Mouse (Mus musculus) megakaryocyte progenitor cell, adult 5-6 weeks (primary cell): ENCODE data around the gene Cfap126. TPM values are rescaled to one million over a fixed set of nuclear protein-coding genes. Genes with fewer than 3 reads are reported as not detected.
"Not testable (repeated sequence)": the region's sequence is repeated elsewhere in the genome, so short reads cannot be mapped to it uniquely, and the experiment has no call there.

Experiments
- ATAC-seq: replicated peaks from 2 replicates; pipeline ENCODE4 v1.8.0; 2016; ENCODE audit warnings: mild to moderate bottlenecking, moderate TSS enrichment, inconsistent platforms; ENCODE audit not compliant: poor library complexity
- total RNA-seq, 2 experiments: library from RNA; stranded (forward) in 1 of 2; stranded (reverse) in 1 of 2; fragments of 157-497, 149-512 nt in 1 of 2; fragments of 200-1000 nt in 1 of 2; gene quantifications; 2 replicates each; pipeline versions ENCODE4 v1.2.3 to v1.2.4; 2015 to 2017

Cfap126 gene
- total RNA-seq, 2 experiments from 2014 or later = 1.0 to 4.2 TPM

DNA sequence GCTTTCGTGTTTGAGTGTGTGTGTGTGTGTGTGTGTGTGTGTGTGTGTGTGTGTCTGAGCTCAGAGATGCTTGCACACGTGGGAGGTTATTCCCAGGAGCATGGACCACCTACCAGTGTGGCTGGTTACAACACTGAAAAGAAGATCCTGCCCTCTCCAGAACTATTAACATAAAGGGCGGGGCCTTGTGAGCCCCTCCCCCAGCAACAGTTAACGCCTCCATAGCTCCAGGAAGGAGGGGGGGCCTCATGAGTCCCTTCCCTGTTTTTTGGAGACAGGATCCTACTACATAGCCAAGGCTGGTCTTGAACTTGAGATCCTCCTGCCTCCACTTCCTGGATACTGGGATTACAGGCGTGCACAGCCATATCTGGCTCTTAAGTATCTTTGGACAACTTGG is 8.1 kb downstream of the Cfap126 start:
- ATAC-seq = peak; percentile 6; the same call in 1 of the 2 replicates

DNA sequence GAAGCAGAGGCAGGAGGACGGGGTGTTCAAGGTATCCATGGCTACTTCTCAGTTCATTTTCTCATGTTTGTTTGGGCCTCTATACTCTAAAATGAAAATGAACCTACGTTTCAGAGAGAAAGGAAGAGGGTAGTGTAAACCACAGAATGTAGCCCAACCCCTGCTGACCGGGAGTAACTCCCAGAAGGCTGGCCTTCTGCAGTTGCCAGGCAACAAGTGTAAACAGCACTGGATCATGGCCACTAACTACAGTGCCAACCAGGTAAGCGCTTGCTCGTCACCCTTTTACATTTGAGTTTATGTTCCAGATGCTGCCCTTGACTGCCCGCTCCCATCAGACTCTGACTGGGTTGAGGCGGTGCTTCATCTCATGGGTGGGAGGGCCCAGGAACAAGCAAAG is 9.2 kb downstream of the Cfap126 start:
- peak; percentile 72 for ATAC-seq

DNA sequence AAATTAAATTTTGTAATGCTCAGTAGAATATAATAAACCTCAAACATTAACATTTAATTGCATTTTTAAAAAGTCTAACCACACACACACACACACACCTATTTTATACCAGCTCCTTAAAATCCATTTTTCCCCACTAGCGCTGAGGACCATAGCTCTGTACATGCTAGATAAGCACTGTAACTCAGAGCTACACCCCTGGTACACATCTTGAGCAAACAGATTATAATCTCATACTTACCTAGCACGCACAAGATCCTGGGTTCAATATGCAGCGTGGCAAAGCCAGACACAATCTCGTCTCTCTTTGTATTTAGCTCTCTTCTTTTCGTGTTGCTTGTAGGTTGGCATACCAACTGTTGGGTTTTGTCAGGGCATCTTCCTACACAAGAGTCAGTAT is 10.7 kb downstream of the Cfap126 start:
- ATAC-seq = peak; percentile 76

DNA sequence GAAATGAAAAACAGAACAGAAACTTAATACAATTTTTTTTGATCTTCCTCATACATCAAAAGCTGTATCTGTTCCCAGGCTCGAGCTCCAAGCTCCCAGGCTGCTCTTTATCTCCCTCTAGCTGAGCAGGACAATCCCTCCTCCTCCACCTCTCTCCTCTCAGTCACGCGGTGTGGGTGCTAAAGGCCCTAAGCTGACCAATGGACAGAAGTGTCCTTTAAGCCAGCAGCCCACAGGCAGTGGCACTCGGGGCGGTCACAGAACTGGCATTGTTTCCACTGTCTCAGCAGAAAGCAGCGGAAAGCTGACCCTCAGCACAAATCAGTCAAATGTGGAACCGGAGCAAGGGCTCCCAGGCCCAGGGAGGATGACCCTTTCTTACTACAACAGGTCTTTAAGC is 15.5 kb downstream of the Cfap126 start:
- ATAC-seq = no peak

DNA sequence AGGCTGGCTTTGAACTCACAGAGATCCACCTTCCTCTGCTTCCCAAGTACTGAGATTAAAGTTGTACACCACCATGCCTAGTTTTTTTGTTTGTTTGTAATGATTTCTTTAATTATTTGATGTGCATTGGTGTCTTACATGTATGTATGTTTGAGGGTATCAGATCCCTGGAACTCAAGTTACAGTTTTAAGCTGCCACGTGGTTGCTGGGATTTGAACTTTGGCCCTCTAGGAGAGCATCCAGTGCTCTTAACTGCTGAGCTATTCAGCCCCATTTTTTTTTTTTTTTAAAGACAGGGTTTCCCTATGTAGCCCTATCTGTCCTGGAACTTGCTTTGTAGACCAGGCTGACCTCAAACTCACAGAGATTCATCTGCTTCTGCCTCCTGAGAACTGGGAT is 17.3 kb downstream of the Cfap126 start:
- ATAC-seq = no peak

DNA sequence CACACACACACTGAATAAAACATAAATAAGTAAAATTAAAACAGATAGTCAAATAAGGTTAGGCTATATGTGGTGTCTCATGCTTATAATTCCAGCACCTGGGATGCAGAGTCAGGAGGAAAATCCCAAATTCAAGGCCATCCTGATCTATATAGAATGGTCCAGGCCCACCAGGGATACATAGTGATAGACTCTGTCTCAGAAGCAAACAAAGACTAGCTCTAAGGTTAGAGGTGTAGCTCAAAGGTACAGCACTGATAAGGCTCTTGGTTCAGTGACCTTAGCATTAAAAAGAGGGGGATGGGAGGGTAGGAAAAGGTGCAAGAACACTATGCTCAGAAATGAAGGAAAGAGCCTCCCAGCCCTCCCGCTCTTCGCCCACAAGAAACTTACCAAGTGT is 21.9 kb downstream of the Cfap126 start:
- no peak for ATAC-seq

DNA sequence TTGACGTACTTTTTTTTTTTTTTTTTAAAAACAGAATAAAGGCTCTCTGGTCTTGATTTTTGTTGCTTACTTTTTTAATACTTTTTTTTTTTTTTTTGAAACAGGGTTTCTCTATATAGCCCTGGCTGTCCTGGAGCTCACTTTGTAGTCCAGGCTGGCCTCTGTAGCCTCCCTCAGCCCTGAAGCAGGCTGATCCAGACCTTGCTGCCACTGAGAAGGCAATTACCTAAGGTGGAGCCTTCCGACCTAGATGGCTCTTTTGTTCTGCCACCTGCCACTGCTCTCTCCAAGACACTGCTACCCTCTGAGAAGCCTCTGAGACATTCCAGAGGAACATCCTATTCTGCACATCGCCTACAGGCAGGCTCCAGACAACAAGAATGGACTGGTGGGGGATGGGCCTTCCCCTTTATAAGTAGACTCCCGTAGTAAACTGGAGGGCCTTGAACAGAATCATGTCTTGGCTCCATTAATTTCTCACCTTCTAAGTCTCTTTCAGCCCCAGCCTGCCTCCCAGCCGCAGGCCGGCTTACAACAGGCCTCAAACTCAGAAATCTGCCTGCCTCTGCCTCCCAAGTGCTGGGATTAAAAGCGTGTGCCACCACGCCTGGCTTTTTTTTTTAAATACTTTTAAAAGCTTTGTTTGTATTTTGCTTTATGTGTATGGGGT is 23.9 kb downstream of the Cfap126 start:
- not testable (repeated sequence) for ATAC-seq

DNA sequence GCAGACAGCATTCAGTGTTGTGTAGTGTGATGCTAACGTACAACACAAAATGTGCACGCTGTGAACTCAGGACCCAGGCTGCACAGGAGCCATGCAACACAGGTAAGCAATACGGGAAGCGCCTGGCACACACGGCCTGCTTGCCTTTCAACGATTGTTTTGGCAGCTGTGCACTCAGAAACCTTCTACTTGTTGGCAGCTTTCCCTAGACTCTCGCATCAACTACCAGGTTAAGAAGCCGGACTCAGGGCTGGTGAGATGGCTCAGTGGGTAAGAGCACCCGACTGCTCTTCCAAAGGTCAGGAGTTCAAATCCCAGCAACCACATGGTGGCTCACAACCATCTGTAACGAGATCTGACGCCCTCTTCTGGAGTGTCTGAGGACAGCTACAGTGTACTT is 29.3 kb downstream of the Cfap126 start:
- ATAC-seq = not testable (repeated sequence)

DNA sequence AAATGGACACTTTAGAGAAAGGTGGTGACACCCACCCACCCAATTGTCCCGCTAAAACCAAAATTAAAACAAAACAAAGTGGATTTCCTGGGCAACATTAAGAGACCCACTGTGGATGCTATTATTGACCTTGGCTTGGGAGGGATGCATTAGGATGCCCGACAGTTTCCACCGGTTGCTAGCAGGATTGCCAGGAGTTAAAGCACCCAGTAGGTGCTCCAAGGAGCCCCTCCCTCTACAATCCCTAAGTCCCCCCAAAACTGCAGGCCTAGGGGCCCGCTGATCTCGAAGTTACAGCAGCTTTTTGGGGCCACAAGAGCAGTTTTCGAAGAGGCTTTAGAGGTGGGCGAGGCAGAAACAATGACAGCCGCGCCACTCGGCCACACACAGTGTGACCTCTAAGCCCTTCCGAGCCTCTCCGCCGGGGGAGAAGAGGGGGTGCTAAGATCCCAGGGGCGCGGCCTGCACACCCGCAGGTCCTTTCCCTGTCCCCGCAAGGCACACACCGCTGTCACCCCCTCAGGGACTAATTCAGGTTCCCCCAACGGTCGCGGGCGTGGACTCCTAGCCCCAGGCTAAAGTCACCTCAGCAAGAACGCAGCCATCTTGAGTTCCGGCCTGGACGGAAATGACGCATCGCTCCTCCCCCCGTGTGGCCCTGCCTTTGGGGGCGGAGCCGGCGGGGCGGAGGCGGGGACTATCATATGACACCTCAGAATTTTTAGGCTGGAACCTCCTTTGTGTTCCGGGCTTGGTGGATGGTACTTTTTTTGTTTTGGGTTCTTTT is 36.4 kb downstream of the Cfap126 start, which contains the start of the genes Sdhc and Mpz:
Gene Sdhc, minus strand, starts transcription at position 630 of the 787 bp plus-strand sequence.
Gene Mpz, plus strand, starts transcription at position 738 of the 787 bp plus-strand sequence.
- ATAC-seq = peak; percentile 99

DNA sequence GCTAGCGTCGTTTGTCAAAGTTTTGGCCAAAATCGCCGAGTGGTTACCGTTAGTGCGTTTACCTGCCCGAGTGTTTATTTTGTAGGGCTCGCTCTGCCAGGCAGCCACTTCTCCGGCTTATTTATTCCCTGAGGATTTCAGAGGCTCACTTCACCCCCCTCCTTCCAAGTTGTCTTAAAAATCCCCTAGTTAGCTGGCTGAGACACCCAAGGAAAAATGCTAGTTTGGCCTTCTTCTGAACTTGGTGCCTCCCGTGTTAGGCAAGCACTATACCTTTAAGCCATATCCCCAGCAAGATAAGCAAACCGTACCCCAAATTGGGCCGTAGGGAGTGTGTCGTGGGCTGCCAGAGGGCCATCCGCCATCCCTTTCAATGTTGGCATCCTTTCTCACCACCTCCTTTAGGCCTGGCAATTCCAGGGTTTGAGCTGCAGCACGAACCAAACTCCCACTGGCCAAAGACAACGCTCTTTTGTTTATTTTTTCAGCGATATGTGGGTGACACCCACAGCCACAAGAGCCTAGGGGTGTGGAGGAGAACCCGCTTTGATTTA is 37.2 kb downstream of the Cfap126 start:
- peak; percentile 20 for ATAC-seq

DNA sequence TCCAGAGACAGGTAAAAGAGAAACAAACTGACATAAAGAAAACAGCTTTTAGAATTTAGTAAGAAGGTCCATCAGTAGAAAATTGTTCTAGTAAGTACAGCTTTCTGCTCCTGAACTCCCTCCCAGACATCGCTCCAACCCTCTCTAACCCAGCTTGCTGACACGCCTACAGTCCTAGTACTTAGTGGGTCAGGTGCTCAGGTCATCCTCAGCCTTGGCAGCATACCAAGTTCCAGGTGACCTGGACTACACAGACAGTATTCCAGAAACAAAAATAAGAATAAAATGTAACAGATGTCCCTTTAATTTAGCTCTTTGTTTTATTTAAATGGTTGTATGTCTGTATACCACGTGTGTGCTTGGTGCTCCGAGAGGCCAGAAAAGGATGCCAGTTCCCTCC is 38.2 kb downstream of the Cfap126 start:
- no peak for ATAC-seq

DNA sequence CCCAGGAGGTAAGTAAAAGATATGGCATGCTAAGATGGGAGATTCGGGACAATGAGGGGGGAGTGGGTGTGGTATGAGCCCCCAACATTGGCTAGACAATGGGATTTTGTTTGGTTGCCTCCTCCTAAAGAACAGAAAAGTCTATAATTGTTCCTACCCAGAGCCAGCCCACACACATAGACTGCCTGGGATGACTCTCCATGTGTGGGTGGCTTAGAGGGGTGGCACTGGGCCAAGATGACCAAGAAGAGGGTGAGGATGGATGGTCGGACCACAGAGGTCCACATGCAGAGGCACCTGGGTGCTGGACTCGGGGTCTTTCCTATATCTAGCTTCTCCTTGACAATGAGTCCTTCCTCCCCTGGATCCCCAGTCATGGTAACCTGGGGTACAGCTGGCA is 42.9 kb downstream of the Cfap126 start:
- no peak for ATAC-seq

DNA sequence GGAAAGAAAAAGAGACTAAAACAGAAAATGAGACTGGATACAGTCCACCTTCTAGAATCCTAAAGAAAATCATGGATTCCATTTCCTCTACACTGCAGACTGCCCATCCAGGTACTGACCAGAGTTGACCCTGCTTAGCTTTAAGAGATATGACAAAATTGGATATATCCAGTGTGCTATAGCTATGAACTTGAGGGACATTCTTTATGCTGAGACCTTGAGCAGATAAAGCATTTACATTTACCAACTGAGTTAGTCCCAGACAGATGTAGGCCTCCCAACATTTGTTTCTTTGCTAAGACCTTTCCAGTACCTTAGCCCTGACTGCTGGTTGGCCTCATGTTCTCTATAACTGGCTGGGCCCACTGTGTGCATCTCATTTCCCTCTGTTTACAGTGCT is 44.2 kb downstream of the Cfap126 start:
- no peak for ATAC-seq

DNA sequence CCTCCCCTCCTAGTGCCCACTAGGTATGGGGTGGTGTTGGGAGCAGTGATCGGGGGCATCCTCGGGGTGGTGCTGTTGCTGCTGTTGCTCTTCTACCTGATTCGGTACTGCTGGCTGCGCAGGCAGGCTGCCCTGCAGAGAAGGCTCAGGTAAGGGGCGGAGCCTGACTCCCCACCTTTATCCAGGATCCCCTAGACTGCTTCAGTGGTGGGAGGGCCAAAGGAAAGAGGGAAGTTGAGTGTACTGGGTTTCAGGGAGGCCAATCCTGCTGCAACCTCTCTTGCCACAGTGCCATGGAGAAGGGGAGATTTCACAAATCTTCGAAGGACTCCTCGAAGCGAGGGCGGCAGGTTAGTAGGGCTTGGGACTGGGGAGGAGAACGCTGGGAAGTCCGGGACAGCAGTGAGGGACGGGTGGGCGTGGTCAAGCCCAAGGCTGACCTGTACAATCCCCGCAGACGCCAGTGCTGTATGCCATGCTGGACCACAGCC is 45.8 kb downstream of the Cfap126 start:
- ATAC-seq = peak; percentile 63

DNA sequence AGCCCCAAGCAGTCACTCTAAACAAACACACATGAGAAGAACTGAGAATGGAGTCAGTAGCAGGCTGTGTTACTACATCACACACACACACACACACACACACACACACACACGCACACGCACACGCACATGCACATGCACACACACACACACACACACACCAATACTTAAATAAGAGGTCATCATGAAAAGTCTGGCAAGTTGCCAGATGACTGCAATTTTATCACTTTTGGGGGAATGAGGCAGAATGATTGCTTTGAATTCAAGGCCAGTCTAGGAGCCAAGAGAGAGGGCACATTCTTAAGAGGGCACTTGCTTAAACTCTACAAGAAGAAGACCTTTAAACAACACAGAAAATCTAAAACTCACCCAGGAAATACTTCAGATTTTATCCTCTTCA is 48.8 kb downstream of the Cfap126 start:
- ATAC-seq = no peak

DNA sequence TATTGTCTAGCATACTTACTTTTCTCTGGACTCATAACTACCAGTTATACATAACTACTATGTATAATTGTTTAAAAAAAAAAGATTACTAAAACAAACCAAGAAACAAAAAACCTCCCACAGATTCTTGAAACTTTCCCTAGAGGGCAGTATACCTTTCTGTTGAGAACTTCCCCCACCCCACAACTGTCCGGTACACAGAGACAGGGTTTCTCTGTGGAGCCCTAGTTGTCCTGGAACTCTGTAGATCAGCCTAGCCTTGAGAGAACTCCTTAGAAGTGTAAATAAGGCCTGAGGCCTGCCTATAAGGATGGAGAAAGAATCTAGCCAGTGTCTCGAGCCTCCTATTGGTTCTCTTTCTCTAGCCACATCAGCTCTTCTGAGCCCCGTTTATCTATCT is 50.5 kb downstream of the Cfap126 start:
- peak; percentile 74 for ATAC-seq

DNA sequence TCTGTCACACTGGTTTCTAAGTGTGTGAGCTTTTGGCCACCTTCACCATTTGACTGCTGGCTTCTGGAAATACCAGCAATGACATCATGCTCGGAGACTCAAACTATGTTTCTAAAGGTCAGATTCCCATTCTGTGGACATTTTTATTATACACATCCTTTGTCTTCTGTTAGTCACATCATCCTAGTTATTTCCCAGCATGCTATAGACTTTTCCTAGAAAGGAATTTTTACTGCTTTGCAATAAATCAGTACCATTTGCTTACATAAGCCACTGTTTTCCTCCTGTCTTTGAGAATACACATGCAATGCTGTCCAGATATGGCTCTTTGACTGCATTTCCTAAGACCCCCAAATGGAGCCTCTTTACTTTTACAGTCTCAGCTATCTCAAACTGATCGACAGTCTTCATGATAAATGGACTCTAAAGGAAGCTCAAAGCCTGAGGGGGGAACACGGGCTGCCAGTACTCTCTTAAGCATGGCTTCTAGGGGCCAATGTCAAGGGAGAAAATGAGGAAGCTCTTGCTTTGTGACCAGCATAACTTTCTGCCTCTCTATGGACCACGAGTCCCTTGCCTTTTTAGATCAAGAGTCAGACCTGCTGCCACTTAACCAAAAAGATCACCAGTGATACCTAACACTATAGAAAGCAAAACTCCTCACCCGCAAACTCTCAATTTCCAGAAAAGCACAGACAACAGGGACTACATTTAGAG is 52.1 kb downstream of the Cfap126 start:
- ATAC-seq = no peak

DNA sequence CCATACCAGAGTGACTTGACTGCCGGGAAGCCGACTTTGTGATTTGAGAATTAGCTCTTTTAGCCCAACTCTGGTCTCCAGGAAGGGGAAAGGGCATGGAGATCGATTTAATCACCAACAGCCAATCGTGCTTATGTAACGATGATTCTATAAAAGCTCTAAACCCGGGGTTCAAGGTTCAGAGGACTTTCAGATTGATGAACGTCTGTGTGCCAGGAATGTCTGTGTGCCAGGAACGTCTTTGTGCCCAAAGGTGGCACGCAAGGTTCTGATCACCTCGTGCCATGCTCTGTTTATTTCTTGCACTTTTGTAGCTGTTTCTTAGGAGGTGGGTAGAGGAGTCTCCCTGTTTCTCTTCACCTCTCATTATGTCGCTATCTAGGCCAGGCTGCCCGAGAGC is 55.2 kb downstream of the Cfap126 start:
- ATAC-seq = no peak

DNA sequence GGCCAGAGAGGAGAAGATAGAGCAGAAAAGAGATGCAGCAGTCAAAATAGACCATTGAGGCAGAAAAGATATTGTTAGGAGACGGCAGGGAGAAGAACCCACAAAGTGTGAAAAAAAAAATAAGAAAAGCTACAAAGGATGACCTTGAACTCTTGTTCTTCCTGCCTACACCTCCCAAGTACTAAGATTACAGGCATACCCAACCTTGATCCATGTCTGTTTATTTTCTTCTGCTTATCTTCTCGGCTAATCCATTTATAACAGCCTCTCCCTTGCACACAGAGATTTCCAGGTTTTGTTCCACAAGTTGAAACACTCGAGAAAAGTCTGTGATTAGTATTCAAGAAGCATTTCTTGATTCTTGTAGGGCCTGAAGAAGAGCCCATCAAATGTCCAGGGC is 56.2 kb downstream of the Cfap126 start:
- ATAC-seq = no peak

DNA sequence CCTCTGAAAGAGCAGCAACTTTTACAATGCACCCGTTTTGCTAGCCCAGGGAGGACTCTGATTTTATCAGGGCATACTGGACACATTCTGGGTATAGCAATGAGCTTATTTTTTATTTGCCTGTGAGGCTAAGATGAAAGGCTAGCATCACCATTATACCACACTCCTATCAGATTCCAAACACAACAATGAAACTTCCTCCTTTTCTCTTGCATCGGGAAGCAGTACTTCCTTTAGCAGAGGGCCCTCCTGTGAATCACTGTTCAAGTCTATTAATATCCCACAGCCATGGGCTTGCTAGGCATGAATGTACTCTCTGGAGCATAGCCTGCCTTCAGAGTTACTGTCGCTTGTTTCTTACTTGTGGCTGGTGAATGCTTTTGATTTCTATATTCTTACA is 57.4 kb downstream of the Cfap126 start:
- ATAC-seq = peak; percentile 54

DNA sequence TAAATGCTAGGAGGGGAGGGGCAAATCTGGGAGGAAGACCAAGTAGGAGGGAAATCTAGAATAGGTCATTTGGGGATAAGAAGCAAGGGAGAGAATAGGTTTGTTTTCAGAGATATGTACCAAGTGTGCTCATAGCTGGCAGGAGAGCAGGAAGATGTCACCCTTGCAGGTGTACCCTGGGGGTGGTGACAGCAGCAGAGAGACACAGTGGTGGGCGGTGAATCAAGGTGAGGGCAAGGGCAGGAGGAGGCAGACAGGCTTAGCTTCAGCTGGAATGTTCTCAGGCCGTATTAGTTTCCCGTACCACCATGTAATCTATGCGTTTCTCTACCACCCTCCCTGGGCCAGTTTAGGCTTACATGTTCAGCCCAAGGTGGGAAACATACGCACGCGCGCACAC is 59.1 kb downstream of the Cfap126 start:
- ATAC-seq = no peak
